Mouse (Mus musculus) embryo, embryonic 11.5 days (tissue): ENCODE data around the gene Gm8298.
"Not testable (repeated sequence)": the region's sequence is repeated elsewhere in the genome, so short reads cannot be mapped to it uniquely, and the experiment has no call there.

Experiments used
- DNase-seq: peaks from one replicate; pipeline ENCODE4 v3.0.0-alpha.2; 2012; ENCODE audit warnings: low read depth, low spot score

Gm8298 gene

DNA sequence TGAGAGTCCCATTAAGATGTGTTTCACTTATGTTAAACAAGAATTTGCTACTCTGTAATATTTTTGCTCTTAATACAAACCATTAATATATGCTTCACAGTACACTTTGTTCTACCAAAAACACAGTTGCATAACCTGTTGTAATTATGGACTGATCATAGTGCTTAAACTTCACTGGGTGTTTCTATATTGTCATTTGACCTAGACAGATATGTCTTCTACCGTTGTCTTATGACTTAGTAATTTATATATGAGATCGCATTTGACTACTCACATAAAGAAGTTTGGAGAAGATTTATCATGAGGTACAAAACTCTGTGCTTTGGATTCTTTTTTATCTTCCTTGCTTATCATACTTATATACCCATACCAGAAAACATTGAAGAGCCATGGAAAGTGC, at the start of gene Gm8298:
Gm8298 (plus strand) TSS at position 301 of the 400 bp plus-strand sequence.
- no peak for DNase-seq

DNA sequence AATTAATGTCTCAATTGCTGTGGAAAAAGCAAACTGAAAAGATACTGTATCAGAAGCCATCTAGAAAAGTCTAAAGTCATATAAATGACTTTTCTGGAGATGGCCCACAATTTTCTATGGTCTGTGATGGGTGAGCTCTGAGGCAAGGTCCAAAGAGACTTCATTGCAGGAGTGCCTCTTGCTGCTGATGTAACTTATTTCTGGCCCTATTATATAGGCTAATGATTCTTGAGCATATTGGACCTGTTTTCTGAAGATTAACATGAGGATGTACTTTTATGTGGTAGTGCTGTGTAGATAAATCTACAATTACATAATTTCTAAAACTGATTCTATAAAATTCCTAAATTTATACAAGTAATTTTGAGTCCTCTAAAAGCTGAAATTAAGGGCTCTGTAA, 47.7 kb upstream of the Gm8298 start:
- no peak for DNase-seq

GRCm38 (mm10) chr3:59870765-59871164, 9.9 kb downstream of the Gm8298 start:
- DNase-seq, result peak; percentile 24

- DNase-seq, result not testable (repeated sequence)
Observed at GRCm38 (mm10) chr3:59877601-59878000, 16.8 kb downstream of the Gm8298 start.

- not testable (repeated sequence) for DNase-seq
Observed at GRCm38 (mm10) chr3:59879801-59880554, 19.1 kb downstream of the Gm8298 start.

GRCm38 (mm10) chr3:59893276-59893675, 32.4 kb downstream of the Gm8298 start:
- no peak for DNase-seq

DNA sequence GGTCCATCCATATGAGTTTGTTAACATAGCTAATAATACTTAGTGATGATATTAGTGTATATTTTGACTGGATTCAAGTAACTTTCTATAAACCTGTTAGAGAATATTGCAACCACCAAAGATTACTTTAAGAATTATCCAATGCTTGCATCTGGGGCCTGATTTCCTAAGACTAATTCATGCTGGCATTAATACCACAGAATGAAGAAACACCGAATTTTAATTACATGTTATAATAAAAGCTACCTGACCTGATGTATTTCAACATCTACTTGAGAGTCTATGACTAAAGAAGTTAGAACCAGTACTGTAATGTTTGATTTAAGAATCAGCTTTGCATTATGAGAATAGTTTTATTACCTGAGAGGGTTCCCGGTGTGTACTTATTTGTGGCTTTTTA, 64.1 kb downstream of the Gm8298 start, which contains the start of gene C130079G13Rik:
C130079G13Rik (plus strand) TSS at position 301 of the 400 bp plus-strand sequence.
- DNase-seq, result no peak
